Mouse (Mus musculus): ENCODE results near the gene Cnksr1. TPM values are rescaled to one million over a fixed set of nuclear protein-coding genes. Genes with fewer than 3 reads are reported as not detected.

The Cnksr1 gene
- total RNA-seq (2017), result 0.58 and 0.98 TPM in 2 replicates

DNA sequence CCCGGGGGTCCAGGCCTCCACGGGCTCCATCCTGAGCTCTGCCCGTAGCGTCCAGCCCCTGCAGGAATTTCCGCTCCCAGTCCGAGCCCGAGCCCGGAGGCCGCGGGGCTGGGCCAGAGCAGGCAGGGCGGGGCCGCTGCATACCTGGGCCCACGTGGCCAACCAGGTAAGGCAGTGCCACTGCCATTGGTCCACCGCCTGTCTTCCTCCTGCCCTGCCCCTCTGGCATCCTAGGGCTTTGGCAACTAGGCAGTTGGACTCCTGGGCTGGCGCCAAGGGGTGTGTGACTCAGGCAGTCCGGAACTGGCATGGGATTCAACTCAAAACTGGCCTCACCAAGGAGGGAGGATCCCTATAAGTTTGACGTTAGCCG lies at the start of gene Cnksr1:
TSS of gene Cnksr1 (minus strand) at position 121 of the 373 bp plus-strand sequence.
- no peak for ATAC-seq (ENCODE audit: extremely low read depth, insufficient number of reproducible peaks, low FRiP score, poor library complexity, severe bottlenecking)

- ATAC-seq (ENCODE audit: extremely low read depth, insufficient number of reproducible peaks, low FRiP score, poor library complexity, severe bottlenecking), result peak; percentile 67
These were observed 49.4 kb upstream of the Cnksr1 start, which contains the start of gene Pdik1l for GRCm38 (mm10) chr4:134287575-134288025. Gene Pdik1l, minus strand, starts transcription at chr4:134287895.

DNA sequence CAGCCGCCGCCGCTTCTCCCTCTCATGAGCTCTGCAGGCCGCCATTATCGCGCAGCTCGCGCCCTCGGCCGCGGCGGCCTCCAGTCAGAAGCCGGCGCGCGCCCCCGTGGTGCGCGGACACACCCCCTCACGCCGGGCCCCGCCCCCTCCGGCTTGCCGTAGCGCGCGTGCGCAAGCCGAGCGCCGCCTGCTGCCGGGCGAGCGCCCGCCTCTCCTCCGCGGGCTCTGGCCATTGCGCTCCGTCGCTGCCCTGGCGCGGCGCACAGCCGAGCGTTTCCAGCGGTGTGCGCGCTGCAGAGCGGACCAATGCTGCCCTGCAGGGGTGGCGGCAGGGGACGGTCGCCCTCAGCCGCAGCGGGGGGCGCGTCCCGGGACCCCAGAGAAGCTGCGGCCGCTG lies 49.0 kb upstream of the Cnksr1 start:
- peak; percentile 64 for ATAC-seq (ENCODE audit: extremely low read depth, insufficient number of reproducible peaks, low FRiP score, poor library complexity, severe bottlenecking)

DNA sequence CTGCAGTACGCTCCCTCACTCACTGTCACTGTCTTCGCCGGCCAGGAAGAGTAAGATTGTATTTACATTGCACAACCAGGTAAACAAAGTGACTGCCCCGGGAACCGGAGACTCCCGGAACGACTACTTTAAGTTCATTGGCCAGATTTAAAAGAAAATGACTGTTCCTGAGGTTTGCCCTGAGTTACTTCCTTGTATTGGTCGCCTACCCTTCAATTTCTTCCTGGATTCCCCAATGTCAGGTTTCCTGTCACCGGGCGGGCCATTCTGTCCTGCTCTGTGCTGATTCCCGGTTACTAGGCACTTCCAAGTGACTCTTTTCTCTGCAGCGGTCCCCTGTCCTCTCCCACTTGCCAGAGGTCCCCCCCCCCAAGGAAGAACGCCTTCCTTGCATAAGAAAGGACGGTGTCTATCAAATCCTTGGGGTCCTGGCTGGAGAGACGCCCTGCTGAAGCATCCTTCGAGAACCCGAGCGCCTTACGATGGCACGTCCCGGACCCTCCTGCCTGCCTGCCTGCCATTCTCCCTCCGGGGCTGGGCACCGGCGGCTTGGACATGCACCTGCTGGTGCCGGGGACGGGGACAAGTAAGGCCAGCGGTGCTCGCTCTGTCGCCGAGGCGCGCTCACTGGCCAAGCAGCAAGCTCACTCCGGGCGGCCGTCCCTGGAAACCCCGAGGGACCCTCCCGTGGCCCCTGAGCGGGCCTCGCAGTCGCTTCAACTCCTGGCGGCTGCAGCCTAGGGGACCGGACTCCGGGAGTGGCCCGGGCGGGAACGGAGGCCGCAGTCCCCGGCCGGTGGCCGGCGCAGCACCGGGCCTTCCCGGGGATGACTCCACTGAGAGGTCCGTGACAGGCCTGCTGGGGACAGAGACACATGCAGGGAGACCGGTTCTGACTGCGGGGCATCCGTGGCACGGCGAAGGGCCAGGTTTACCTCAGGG lies 48.3 kb upstream of the Cnksr1 start:
- ATAC-seq (ENCODE audit: extremely low read depth, insufficient number of reproducible peaks, low FRiP score, poor library complexity, severe bottlenecking), result no peak

DNA sequence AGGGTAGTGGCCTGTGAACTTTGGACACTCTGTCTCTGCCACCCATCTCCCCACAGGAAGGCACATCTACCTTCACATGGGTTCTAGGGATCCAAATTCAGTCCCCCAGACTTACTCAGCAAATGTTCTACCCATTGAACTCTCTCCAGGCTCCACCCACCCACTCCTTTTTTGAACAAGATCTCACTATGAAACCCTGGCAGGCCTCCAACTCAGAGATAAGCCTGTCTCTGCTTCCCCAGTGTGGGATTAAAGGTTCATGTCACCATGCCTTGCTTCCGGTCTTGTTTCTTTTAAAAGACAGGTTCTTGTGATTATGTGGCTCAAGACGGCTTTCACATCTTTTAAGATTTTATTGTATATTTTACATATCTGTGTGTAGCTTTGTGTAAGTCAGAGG lies 46.7 kb upstream of the Cnksr1 start:
- ATAC-seq (ENCODE audit: extremely low read depth, insufficient number of reproducible peaks, low FRiP score, poor library complexity, severe bottlenecking), result no peak

GRCm38 (mm10) chr4:134273417-134274345 lies 35.5 kb upstream of the Cnksr1 start:
- peak; percentile 84 for ATAC-seq (ENCODE audit: extremely low read depth, insufficient number of reproducible peaks, low FRiP score, poor library complexity, severe bottlenecking)

GRCm38 (mm10) chr4:134272731-134273416 lies 34.7 kb upstream of the Cnksr1 start:
- no peak for ATAC-seq (ENCODE audit: extremely low read depth, insufficient number of reproducible peaks, low FRiP score, poor library complexity, severe bottlenecking)

DNA sequence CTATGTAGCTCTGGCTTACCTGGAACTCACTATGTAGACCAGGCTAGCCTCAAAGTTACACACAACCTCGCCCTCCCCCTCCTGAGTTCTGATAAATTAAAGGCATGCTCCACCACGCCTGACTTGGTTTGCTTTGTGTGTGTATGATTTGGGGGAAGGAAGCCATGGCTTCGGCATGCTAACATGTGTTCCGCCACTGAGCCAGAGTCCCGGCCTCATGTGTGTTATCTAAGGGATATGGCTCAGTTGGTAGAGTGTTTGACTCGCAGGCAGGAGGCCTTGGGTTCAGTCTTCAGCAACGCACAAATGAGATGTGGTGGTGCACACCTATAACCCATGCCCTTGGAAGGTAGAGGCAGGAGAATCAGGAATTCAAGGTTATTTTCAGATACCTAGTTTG lies 33.8 kb upstream of the Cnksr1 start:
- no peak for ATAC-seq (ENCODE audit: extremely low read depth, insufficient number of reproducible peaks, low FRiP score, poor library complexity, severe bottlenecking)

- ATAC-seq (ENCODE audit: extremely low read depth, insufficient number of reproducible peaks, low FRiP score, poor library complexity, severe bottlenecking), result peak; percentile 32; the same call in 1 of the 2 replicates
These were observed 31.4 kb upstream of the Cnksr1 start for GRCm38 (mm10) chr4:134269622-134270021.

DNA sequence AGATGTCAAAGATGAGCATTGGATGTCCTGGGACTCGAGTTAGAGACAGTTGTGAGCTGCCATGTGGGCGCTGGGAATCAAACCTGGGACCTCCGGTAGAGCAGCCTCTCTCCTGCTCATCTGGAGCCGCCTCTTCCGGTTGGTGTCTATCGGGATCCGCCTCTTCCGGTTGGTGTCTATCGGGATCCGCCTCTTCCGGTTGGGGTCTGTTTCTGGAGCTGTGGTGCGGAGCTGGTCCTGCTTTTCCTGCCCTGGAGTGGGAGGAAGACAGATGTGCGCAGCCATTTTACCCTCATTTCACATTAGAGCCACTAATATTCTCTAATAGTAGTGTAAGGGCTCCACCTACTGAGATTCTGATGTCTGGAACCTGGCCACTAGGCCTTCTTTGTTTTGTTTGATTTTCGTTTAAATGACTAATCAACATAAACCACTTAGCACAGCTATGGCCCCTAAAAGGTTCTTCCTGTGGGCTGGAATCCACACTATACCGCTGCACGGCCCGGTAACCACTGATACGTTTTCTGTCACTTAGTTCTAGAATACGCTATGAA lies 30.0 kb upstream of the Cnksr1 start:
- ATAC-seq (ENCODE audit: extremely low read depth, insufficient number of reproducible peaks, low FRiP score, poor library complexity, severe bottlenecking), result no peak

GRCm38 (mm10) chr4:134265860-134266585 lies 27.8 kb upstream of the Cnksr1 start:
- ATAC-seq (ENCODE audit: extremely low read depth, insufficient number of reproducible peaks, low FRiP score, poor library complexity, severe bottlenecking), result no peak

DNA sequence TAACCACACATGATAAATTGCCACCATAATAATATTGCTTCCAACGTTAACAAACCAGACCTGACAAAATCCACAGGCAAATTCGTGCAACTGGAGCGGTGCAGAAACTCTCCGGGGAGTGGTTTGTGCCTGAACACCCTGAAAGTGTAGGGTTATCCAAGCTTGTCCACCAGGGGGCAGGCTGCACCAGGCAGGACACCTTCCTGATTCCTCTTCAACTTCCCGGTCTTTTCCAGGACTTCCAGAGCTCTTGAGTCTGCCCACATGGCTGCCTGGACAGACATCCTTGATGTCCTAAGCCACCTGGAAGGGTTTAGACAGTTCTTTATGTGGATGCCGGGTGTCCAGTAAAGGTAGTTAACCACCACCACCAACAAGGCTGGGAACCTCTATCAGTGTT lies 25.0 kb upstream of the Cnksr1 start:
- ATAC-seq (ENCODE audit: extremely low read depth, insufficient number of reproducible peaks, low FRiP score, poor library complexity, severe bottlenecking), result no peak

GRCm38 (mm10) chr4:134258354-134258753 lies 20.2 kb upstream of the Cnksr1 start:
- no peak for ATAC-seq (ENCODE audit: extremely low read depth, insufficient number of reproducible peaks, low FRiP score, poor library complexity, severe bottlenecking)

- no peak for ATAC-seq (ENCODE audit: extremely low read depth, insufficient number of reproducible peaks, low FRiP score, poor library complexity, severe bottlenecking)
These were observed 19.2 kb upstream of the Cnksr1 start for GRCm38 (mm10) chr4:134257198-134258009.

GRCm38 (mm10) chr4:134256407-134257197 lies 18.4 kb upstream of the Cnksr1 start:
- ATAC-seq (ENCODE audit: extremely low read depth, insufficient number of reproducible peaks, low FRiP score, poor library complexity, severe bottlenecking), result no peak

- no peak for ATAC-seq (ENCODE audit: extremely low read depth, insufficient number of reproducible peaks, low FRiP score, poor library complexity, severe bottlenecking)
These were observed 17.7 kb upstream of the Cnksr1 start for GRCm38 (mm10) chr4:134255854-134256253.
